Mouse (Mus musculus) embryonic facial prominence, embryonic 13.5 days (tissue): ENCODE results near the gene Slc16a6. TPM values are rescaled to one million over a fixed set of nuclear protein-coding genes. Genes with fewer than 3 reads are reported as not detected.

Experiments used
- ATAC-seq: fragments of 200-750 bp; cut with Nextera tagmentation; 2 replicates; pipeline ENCODE4 v1.8.0; 2017; ENCODE audit warnings: low read depth; ENCODE audit not compliant: insufficient number of reproducible peaks, insufficient read depth, low FRiP score, low TSS enrichment
- H3K27ac ChIP-seq: fragments of 300-500 bp; sonication (generic); 2 replicates; pipeline ENCODE4 v1.5.1; 2015; ENCODE audit warnings: moderate library complexity, mild to moderate bottlenecking, inconsistent platforms
- H3K27me3 ChIP-seq: fragments of 300-500 bp; sonication (generic); 2 replicates; pipeline ENCODE4 v1.6.1; 2015; ENCODE audit warnings: mild to moderate bottlenecking, inconsistent platforms
- H3K36me3 ChIP-seq: fragments of 300-500 bp; sonication (generic); 2 replicates; pipeline ENCODE4 v1.6.1; 2015; ENCODE audit warnings: mild to moderate bottlenecking, inconsistent platforms
- H3K4me1 ChIP-seq: fragments of 300-500 bp; sonication (generic); 2 replicates; pipeline ENCODE4 v1.6.1; 2015; ENCODE audit warnings: inconsistent platforms
- H3K4me2 ChIP-seq: fragments of 300-500 bp; sonication (generic); 2 replicates; pipeline ENCODE4 v1.6.1; 2015; ENCODE audit warnings: moderate library complexity, mild to moderate bottlenecking, inconsistent platforms
- H3K4me3 ChIP-seq: fragments of 300-500 bp; sonication (generic); 2 replicates; pipeline ENCODE4 v1.5.1; 2015; ENCODE audit warnings: mild to moderate bottlenecking, inconsistent platforms
- H3K9ac ChIP-seq: fragments of 300-500 bp; sonication (generic); 2 replicates; pipeline ENCODE4 v1.6.1; 2015; ENCODE audit warnings: mild to moderate bottlenecking, inconsistent platforms
- H3K9me3 ChIP-seq: fragments of 300-500 bp; sonication (generic); 2 replicates; pipeline ENCODE4 v1.6.1; 2016; ENCODE audit warnings: inconsistent platforms
- WGBS: fragments of 180-500 bp; shearing (Covaris S2); methylation state at CpG from one replicate; pipeline ENCODE4 v1.1.7; 2015; ENCODE audit warnings: mixed read lengths; 5-methylcytosine and 5-hydroxymethylcytosine counted together
- polyA plus RNA-seq: library from polyadenylated mRNA; unstranded; fragments of >200 nt; fragmentation: Nextera tagmentation; extraction: Ambion mirVana; gene quantifications from 2 replicates; pipeline ENCODE4 v1.2.1, GENCODE M21; 2015

The Slc16a6 gene
- polyA plus RNA-seq = 3.6 and 4.4 TPM in 2 replicates

DNA sequence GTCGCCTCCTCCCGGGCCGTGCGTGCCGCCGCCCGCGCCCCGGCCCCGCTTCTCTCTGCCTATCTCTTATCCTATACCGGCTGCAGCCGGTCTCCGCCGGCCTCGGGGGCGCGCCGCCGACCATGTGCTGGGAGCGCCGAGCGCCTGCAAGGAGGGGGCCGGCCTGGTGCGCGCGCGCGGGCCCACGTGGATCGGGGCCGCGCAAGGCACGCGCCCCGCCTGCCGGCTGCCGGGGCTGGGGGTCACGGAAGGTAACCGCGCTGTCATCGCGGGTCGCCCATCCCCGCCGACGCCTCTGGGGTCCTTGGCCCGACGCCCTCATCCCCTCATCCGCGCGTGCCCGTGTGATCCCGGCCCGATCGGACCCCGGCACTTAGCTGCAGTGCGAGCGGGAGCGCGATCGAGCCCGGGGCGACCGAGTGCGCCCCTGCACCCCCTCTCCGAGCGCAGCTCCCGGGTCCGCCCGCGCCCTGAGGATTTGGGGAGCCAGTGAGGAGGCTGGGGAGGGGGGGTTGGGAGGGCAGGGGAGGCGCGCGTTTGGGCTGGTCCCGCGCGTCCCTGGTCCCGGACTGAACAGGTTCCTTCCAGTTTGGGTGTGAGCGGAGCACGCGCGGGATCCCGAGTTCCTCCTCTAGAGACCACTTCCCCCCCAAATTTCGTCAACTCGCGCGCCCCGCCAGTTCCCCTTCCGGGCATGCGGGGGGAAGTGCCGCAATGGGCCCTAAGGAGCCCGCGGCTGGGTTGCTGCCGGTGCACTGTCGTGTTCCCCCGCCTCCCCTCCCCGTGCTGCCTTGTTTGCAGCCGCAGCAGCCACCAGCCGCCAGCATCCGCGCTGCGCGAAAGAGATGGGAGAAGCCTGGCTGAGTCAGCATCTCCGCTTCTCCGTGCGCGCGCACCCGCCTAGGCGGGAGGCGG is at the start of gene Slc16a6, which contains the start of gene Arsg:
Gene Slc16a6 (minus strand): TSS at position 428 of the 915 bp plus-strand sequence.
Gene Arsg (plus strand): TSS at position 204 of the 915 bp plus-strand sequence.
- H3K9ac ChIP-seq = peak within 1 kb of the TSS; percentile 78
- H3K9me3 ChIP-seq = no peaks in the 10 kb centered on the region
- WGBS = under 1% methylated on average over 106 of the region's 111 CpGs
- H3K4me2 ChIP-seq = peak within 1 kb of the TSS; percentile 91
- H3K27ac ChIP-seq = peak within 1 kb of the TSS; percentile 63
- ATAC-seq = peak; percentile 78
- H3K27me3 ChIP-seq = peaks cover 51% of the 10 kb centered on the region
- no peaks in the 10 kb centered on the region for H3K36me3 ChIP-seq
- peaks cover 24% of the 10 kb centered on the region for H3K4me1 ChIP-seq
- peak within 1 kb of the TSS; percentile 58 for H3K4me3 ChIP-seq

- Histone ChIP-seq H3K27ac (no peak overlapping the region), H3K9ac (no peak overlapping the region), H3K4me3 (no peak overlapping the region), H3K36me3 (no peaks in the 10 kb centered on the region), H3K4me1 (no peaks in the 10 kb centered on the region), H3K4me2 (no peak overlapping the region), H3K27me3 (no peaks in the 10 kb centered on the region), H3K9me3 (no peaks in the 10 kb centered on the region)
- no peak for ATAC-seq
- WGBS = 36% methylated on average over 7 of the region's 7 CpGs
These were observed 47.6 kb upstream of the Slc16a6 start for GRCm38 (mm10) chr11:109520958-109521357.

DNA sequence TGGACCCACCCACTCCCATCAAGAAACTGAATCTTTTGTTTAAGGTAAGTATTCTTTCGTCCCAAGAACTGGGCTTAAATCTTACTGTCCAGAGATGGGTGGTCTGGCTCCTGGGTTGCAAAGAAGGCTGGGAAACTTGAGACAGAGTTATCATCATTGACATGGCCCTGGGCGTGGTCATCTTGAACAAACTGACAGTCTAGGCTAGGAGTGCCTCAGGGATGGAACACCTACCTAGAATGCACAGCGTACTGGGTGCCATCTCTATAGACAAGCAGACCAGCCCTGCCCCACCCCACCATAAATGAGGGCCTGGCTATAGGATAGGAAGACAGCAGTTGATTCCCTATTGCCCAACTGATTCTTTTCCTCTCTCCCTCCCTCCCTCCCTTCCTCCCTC is 44.4 kb upstream of the Slc16a6 start:
- Histone ChIP-seq H3K27me3 (no peaks in the 10 kb centered on the region), H3K36me3 (no peaks in the 10 kb centered on the region), H3K9me3 (no peaks in the 10 kb centered on the region), H3K4me1 (no peaks in the 10 kb centered on the region), H3K27ac (no peak overlapping the region), H3K4me2 (no peak overlapping the region), H3K4me3 (no peak overlapping the region), H3K9ac (no peak overlapping the region)
- no peak for ATAC-seq
- WGBS = 85% methylated on average over 3 of the region's 3 CpGs

DNA sequence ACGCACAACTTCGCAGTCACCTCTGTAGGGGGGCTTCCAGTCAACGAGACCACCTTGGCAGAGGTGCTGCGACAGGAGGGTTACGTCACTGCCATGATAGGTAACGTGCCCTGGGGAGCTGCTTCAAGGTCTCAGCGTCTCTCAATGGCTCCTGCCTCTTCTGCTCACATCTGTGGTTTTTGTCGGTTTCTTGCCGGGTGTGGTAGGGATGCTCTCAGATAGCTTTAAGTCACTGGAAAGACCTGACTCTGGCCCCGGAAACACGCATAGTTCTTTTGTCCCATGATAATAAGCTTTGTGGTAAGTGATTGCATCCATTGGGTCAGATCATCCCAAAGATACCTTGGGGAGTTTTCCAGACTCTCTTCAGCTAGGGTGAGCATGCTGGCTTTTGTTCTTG is 43.9 kb upstream of the Slc16a6 start:
- Histone ChIP-seq H3K27ac (no peak overlapping the region), H3K4me3 (no peak overlapping the region), H3K4me1 (no peaks in the 10 kb centered on the region), H3K4me2 (no peak overlapping the region), H3K27me3 (no peaks in the 10 kb centered on the region), H3K9ac (no peak overlapping the region), H3K36me3 (no peaks in the 10 kb centered on the region), H3K9me3 (no peaks in the 10 kb centered on the region)
- 88% methylated on average over 11 of the region's 11 CpGs for WGBS
- no peak for ATAC-seq

GRCm38 (mm10) chr11:109514064-109514612 is 40.7 kb upstream of the Slc16a6 start:
- 71% methylated on average over 3 of the region's 3 CpGs for WGBS
- Histone ChIP-seq H3K9me3 (no peaks in the 10 kb centered on the region), H3K4me2 (no peak overlapping the region), H3K4me1 (no peaks in the 10 kb centered on the region), H3K27ac (no peak overlapping the region), H3K9ac (no peak overlapping the region), H3K4me3 (no peak overlapping the region), H3K36me3 (no peaks in the 10 kb centered on the region), H3K27me3 (no peaks in the 10 kb centered on the region)
- no peak for ATAC-seq

DNA sequence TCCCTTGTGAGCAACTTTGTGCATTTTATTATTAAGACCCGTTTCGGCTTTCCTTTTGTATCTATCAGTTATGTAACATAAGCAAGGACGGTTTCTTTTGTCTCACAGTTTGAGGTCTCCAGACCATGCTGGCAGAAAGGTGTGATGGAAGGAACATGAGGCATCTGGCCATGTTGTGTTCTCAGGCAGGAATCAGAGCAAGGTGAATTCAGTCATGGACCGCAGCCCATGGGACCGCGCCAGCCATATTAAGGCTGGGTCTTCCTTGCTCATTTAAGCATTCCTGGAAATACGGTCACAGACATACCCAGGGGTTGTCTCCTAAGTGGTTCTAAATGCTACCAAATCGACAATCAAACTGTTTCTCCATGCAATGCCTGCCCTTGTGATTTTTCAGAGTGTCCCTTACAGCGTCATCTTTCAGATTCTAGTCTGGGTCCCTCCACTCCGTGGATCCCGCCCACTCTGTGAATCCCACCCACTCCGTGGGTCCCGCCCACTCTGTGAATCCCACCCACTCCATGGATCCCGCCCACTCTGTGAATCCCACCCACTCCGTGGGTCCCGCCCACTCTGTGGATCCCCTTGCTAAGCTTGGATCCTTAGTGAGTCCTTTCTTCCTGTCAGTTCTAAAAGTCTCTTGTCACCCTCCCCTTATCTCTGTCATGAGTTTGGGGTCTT is 39.7 kb upstream of the Slc16a6 start:
- Histone ChIP-seq H3K27me3 (no peaks in the 10 kb centered on the region), H3K4me2 (no peak overlapping the region), H3K9me3 (no peaks in the 10 kb centered on the region), H3K36me3 (no peaks in the 10 kb centered on the region), H3K4me1 (no peaks in the 10 kb centered on the region), H3K9ac (no peak overlapping the region), H3K4me3 (no peak overlapping the region), H3K27ac (no peak overlapping the region)
- WGBS = 87% methylated on average over 16 of the region's 16 CpGs
- no peak for ATAC-seq

DNA sequence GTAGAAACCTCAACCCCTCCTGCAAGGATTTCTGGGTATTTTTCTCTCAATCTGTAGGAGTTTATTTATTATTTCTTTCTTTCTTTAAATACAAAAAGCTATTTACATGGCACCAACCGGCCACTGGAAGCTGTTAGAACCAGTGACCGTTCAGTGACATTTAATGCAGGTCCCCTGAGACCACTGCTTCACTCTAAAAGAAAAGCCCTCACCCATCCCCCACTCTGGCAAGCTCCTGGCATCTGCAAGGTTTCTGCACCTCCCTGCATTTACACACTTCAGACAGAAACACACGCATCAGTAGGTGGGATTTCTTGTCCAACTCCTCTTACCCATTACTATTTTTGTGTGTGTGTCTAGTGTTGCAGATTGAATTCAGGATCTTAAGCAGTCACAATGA is 33.7 kb upstream of the Slc16a6 start:
- Histone ChIP-seq H3K4me2 (no peak overlapping the region), H3K36me3 (no peaks in the 10 kb centered on the region), H3K4me1 (no peaks in the 10 kb centered on the region), H3K27me3 (no peaks in the 10 kb centered on the region), H3K9me3 (no peaks in the 10 kb centered on the region), H3K27ac (no peak overlapping the region), H3K9ac (no peak overlapping the region), H3K4me3 (no peak overlapping the region)
- ATAC-seq = no peak
- 48% methylated on average over 3 of the region's 3 CpGs for WGBS

DNA sequence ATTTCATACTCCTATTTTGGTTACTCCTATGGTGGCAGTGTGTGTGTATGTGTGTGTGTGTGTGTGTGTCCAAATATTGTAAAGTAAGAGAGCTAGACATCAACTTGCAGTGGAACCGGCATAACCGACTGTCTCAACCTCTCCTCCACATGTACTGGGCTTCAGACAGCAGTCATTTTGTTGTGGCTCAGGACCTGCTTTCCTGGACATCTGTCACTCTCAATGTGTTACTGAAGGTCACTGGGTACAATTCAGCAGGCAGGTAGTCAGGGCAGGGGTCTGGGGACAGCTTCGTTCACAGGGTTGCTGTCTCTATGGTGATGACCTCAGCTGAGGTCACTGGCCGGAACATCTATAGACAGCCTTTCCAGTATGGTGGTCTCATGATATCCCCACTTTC is 32.4 kb upstream of the Slc16a6 start:
- Histone ChIP-seq H3K4me1 (no peaks in the 10 kb centered on the region), H3K27ac (no peak overlapping the region), H3K4me3 (no peak overlapping the region), H3K36me3 (no peaks in the 10 kb centered on the region), H3K4me2 (no peak overlapping the region), H3K27me3 (no peaks in the 10 kb centered on the region), H3K9ac (no peak overlapping the region), H3K9me3 (no peaks in the 10 kb centered on the region)
- no peak for ATAC-seq
- 84% methylated on average over 4 of the region's 4 CpGs for WGBS

- Histone ChIP-seq H3K4me3 (no peak overlapping the region), H3K4me2 (no peak overlapping the region), H3K4me1 (no peaks in the 10 kb centered on the region), H3K9me3 (no peaks in the 10 kb centered on the region), H3K9ac (no peak overlapping the region), H3K36me3 (no peaks in the 10 kb centered on the region), H3K27me3 (no peaks in the 10 kb centered on the region), H3K27ac (no peak overlapping the region)
- 65% methylated on average over 9 of the region's 9 CpGs for WGBS
- ATAC-seq = no peak
These were observed 31.6 kb upstream of the Slc16a6 start for GRCm38 (mm10) chr11:109504977-109505376.

GRCm38 (mm10) chr11:109500206-109500605 is 26.8 kb upstream of the Slc16a6 start:
- H3K27ac ChIP-seq = no peak overlapping the region
- H3K4me2 ChIP-seq = no peak overlapping the region
- no peaks in the 10 kb centered on the region for H3K4me1 ChIP-seq
- H3K36me3 ChIP-seq = no peaks in the 10 kb centered on the region
- no peaks in the 10 kb centered on the region for H3K27me3 ChIP-seq
- no peak for ATAC-seq
- no peak overlapping the region for H3K9ac ChIP-seq
- H3K9me3 ChIP-seq = no peaks in the 10 kb centered on the region
- H3K4me3 ChIP-seq = no peak overlapping the region
- WGBS = 85% methylated on average over 5 of the region's 5 CpGs

DNA sequence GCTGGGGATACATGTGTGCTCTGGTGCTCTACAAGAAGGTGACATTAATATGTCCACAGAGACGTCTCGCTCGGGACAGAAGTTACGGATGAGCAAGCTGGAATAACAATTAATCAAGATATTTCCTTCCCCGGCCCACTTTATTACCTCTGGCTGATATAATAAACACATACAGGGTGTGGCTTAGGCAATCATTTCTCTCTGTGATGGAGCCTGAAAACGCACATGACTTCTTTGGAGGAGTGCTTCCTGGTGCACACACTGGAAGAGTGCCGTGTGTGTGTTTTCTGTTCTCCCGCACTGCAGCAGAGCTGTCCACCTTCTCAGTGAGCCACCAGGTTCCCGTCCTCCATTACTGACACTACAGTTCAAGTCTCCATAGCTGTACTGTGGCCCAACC is 24.6 kb upstream of the Slc16a6 start:
- Histone ChIP-seq H3K27ac (peak overlapping the region; percentile 1; the same call in 1 of the 2 replicates), H3K27me3 (no peaks in the 10 kb centered on the region), H3K4me2 (no peak overlapping the region), H3K9me3 (no peaks in the 10 kb centered on the region), H3K4me1 (no peaks in the 10 kb centered on the region), H3K9ac (no peak overlapping the region), H3K36me3 (no peaks in the 10 kb centered on the region), H3K4me3 (no peak overlapping the region)
- 79% methylated on average over 9 of the region's 9 CpGs for WGBS
- no peak for ATAC-seq
